Mouse (Mus musculus): ENCODE results near the gene Cyb5b.
"Not testable (repeated sequence)": the region's sequence is repeated elsewhere in the genome, so short reads cannot be mapped to it uniquely, and the experiment has no call there.

Gene Cyb5b

DNA sequence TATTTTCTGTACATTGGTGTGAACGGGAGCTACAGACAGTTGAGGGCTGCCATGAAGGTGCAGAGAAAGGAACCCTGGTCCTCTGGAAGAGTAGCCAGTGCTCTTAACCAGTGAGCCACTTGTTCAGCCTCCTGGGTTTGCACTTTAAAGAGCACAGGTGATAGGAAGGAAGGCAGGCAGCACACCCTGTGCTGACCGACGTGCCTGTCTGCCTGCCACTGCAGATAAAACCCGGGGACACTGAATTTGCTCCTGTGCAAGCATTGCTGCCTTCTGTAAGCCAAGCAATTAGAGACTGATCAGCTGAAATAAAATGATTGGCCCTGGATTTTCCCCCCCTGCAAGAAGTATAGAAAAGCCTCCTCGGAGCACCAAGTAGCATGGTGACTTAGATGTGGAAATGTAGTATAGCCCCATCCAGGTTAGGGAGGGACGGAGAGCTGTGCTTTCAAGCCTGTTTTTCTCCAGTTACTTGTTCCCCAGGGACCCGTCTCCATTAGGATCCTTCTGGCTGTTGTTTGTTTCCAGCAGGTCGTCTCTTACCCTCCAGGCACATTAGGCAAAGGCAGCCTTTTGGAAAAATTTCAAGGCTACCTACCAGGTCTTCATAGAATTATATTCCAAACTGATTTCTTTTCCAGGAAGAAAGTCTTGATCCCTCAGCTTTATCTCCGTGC lies 22.7 kb downstream of the Cyb5b start:
- no peak for DNase-seq (ENCODE audit: low spot score)

DNA sequence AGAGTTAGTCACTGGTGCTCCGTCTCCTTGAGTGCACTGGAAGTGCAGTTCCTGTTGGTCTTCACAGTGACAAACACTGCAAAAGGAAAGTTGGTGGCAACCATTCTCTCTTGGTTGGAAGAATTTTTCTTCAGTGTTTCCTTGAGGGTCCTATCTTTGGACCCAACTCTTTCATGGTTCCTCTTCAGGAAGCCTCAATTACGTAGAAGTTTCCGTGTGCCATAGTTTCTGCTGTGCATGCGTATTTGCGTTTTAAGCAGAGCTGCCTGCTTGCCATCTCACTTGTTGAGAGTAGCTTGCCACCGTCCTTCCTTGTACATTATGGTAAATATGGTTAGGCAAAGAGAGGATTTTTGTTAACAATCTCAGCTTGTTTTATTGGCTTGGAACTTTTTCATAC lies 30.7 kb downstream of the Cyb5b start:
- no peak for DNase-seq (ENCODE audit: low spot score)

DNA sequence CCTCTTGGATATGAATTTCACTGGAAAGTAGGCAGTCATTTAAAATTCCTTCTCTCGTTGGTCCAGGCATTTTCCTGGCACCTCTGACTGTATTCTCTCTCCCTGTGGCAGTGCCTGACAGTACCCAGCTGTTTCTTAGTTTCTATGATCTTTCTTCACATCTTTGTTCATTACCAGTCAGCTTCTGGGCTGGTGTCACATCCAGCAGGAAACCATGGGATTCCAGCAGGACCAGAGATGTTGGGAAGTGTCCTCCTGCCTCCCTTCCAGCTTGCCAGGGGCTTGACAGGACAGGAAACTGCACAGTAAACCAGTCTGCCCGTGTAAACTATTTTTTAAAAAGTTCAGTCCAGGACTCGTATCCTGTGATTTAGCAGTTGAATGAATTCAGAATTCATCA lies 34.6 kb downstream of the Cyb5b start:
- no peak for DNase-seq (ENCODE audit: low spot score)

DNA sequence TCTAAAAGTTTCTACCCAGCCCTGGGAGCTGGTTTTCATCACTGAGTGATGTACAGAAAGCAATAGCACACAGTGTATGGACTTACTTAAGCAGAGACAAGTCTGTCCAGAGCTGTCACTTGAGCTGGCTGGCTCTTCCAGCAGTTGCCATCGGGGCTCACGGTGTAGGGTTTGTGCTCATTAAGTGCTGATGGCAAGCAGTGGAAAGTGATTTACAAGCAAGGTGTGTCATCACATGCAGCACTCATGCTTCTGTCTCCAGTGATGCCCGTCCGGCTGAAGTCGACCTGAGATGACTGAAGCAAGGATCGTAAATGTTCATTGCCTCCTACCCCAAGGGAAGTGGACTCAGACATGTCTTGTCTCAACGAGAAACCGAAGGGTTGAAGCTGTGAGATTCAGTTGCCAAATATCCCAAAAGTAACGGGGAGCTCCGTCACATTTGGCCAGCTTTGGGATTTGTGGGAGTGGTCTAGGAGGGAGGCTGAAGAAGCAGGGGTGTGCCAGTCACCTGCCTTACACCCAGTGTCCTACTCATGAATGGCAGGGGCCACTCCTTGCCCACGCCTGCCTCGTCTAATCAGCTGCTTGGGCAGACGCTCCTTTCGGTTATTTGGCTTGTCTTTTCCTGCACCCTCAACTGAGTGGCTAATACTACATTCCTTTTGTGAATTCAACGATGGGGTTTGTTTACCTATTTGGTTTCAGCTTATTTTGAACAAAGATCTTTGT lies 36.4 kb downstream of the Cyb5b start:
- DNase-seq (ENCODE audit: low spot score) = no peak

DNA sequence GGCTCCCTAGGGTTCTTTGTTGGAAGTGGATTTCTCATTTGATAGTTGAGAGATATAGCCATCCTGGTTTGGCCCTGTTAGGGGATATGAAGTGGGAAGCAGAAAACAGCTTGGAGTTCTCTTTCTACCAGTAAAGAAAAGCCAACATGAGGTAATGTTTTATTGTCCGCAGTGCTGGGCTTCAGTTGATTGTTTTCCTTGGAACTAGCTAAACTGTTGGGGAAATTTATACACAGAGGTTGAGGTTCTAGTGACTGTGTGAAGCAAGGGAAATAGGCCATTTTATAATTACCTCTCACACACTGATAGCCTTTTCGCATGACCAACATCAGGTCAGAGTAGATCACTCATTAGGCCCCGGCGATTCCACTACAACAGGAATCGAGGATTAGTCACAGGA lies 37.2 kb downstream of the Cyb5b start:
- no peak for DNase-seq (ENCODE audit: low spot score)

DNA sequence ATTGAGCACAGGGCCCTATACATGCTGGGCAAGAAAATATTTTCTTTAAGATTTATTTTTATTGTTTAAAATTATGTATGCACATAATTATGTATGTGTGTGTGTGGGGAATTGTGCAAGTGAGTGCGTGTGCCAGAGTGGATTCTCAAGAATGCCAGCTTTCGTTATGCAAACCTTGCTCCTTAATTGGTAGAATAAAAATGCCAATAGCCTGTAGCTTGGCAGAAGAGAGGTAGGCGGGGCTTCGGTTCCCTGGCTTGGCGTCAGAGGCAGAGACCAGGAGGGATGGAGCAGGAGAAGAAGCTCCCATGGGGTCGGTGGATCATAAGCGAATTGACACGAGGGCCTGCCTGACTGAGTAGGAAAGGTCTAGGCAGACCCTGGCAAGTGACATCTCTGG lies 42.2 kb downstream of the Cyb5b start:
- no peak for DNase-seq (ENCODE audit: low spot score)

DNA sequence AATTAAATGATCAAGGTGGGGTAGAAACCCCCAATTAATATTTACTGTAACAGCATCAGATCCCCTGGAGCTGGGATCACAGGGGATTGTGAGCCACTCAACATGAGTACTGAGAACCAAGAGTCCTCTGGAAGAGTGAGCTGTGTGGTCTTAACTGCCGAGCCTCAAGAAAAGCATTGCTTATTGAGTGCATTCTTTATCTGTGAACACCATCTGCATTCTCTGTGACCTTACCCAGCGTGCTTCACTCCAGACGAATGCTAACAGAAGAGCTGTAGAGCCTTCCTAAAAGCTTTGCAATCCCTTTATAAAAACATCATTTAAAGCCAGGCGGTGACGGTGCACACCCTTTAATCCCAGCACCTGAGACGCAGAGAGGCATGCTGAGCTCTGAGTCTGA lies 42.9 kb downstream of the Cyb5b start:
- no peak for DNase-seq (ENCODE audit: low spot score)

DNA sequence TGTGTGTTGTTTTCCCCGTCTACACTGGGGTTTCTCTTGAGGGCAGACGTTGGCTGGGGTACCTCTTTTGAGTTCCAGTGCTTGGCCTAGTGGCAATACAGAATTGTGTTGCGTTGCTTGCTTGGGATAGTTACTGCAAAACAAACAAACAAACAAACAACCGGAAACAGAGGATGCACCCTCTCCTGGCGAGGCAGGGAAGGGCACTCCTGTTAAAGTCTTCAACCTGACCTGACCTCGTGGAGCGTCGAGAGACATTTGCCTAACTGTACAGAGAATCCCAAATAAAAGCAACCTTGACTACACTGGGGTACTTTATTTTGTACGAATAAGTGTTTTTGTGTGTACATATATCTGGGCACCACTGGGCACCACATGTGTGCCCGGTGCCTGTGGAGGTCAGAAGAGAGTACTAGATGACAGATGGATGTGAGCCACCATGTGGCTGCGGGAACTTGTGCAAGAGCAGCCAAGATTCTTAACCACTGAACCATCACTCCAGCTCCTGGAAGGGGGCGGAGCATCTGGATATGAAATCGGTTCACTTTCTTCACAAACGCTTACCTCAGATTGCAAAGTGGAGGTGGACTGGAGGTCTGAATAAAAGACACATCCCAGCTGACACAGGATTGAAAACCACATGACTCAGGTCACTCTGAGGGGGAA lies 44.5 kb downstream of the Cyb5b start:
- DNase-seq (ENCODE audit: low spot score) = no peak

DNA sequence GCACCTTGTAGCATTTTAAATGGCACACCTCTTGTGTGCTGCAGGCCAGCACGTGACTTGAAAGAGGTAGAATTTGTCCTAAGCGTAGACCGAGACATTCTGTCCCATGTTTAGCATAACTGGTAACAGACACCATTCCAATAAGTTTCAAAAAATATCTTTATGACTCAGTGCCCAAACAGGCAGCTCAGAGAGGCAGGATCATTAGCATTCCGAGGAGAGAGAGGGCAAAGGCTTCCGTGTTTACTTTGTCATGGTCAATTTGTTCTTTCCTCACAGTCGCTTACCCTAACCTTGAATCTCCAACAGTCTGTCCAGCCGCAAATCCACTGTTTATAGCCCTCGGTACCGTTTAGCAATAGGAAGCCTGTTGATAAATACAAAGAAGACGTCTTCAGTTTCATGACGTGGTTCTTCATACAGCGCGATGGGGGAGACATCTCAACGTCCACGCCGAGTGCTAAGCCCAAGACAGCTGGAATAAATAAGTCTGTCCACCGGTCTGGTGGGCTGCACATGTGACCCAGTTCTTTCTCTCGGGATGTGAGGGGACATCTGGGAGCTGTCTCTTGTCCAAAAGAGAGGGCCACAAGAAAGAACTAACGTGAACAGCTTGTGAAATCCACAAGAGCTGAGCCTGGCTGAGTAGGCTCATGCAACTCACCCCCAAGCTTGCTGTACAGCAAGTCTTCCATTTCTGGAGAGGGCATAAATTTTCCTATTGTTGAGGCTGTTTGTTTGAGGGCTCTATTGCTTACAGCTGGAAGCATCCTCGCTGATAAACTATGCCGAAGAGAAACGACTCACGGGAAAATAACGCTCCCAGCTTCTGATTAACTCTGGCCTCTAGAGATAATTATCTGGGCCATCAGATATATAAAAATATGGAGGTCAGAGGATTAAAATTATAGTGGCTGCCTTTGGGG lies 47.7 kb downstream of the Cyb5b start:
- peak; percentile 19 for DNase-seq (ENCODE audit: low spot score)

DNA sequence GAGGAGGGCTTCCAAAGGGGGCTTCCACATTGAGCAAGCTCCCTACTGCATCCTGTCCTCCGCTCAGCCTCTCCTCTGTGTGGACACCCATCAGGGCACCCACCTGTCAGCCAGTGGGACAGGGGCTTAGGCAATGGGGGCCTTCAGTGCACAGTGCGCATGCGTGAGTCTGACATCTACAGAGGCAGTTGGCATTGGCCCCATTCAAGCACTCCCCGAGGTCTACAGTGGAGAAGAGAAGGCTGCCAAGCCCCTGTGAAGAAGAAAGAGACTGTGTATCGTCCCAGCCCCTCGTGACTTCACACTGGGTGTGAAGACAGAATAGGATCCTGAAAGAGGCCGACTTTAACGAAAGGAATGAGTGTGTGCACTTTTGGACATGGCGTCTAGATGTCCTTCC lies 54.7 kb downstream of the Cyb5b start:
- DNase-seq (ENCODE audit: low spot score) = no peak

DNA sequence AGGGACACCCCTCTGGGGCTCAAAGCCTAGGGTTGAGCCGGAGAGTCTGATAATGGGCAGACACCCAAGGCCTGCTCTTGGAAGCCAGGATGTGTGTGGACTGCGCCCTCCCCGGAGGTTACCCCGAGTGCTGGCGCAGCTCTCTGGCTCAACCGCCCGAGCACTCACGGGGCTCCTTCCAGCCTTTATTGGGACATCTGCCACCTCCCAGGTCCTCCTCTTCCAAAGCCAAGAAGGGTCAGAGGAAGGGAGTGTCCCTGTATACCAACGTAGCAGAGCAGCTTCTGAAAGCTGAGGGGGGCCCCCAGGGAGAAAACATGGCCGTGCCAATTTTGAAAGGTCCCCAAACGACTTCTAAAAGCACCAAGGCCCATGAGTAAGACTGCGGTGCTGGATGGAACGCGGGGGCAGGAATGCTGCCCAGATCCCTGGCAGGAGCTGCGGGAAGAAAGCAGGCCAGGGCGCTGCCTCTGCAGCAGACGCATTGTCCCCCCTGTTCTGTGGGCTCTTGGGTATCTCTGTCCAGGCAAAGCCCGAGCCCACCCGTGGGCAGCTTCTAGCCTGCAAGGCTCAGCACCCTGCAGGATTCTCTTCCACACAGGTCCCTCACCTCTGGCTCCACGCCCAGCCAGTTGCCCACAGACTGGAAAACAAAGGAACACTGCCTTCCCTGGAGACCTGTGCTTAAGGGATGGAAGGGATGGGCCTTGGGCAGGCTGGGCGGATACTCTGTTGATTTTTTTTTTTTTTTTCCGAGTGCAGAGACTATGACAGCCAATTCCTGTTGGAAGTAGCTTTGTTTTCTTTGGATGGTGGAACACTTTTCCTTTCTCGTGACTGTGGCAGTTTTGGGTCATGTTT lies 55.5 kb downstream of the Cyb5b start:
- DNase-seq (ENCODE audit: low spot score) = no peak

DNA sequence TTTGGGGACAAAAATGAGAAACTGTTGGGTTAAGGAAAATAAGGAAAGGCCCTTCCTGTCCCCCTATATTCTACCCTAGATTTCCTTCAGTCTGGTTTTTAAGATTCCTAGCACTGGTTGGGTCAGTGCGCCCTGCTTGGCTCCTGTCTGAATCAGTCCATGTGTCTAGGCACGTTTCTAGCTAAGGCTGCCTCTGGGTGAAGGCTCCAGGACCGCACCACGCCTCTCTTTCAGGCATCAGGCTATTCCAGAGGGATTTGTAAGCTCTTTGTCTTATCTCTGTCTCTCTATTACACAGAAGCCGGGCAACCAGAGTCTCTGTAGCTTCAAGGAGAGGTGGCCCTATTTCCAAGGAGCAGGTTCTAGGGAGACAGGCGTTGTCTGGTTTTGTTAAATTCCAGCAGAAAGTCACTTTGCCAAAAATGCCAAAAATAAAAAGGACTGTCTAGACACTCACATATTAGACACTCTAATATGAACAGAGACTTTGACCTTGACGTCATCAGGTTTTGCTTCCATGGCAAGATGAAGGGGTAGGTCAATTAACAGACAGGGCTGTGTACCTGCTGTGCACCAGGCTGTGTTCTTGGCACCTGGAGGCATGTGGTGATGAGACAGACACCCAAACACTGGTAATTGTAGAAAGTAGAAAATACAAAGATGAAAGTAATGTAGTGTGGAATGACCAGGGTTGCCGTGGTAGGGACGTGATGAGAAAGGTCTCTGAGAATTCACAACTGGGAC lies 56.5 kb downstream of the Cyb5b start:
- DNase-seq (ENCODE audit: low spot score) = no peak

DNA sequence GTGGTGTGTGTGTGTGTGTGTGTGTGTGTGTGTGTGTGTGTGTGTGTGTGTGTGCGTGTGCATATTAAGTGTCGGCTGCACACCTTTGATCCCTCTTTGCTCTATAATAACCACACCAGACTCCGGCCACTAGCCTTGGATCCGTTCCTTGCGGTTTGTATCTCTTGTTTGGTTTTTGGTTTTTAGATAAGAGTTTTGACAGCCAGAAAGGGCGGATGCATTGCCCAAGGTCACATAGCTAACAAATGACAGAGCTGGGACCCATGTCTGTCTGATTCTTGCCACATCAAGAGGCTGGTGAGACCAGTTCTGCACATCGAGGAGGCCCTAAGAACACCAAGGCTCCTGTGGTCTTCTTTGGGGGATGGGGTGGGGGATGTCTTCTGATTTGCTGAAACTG lies 58.7 kb downstream of the Cyb5b start:
- no peak for DNase-seq (ENCODE audit: low spot score)

DNA sequence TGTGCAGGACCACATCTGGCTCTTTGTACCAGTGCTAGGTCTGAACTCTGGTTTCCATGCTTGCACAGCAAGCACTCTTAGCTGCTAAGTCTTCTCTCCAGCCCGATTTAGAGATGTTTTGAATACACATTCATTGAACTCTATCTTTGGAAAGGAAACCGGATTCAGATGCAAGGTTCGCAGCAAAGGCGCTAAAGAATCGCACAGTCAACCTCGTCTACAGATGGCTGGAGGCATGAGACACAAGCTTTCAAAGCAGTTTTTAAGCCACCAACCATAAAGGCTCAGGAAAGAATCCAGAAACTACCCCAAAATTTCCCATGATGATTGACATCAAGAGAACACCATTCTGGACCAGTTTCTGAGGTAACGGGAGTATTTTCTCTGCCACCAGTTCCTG lies 61.6 kb downstream of the Cyb5b start:
- no peak for DNase-seq (ENCODE audit: low spot score)

DNA sequence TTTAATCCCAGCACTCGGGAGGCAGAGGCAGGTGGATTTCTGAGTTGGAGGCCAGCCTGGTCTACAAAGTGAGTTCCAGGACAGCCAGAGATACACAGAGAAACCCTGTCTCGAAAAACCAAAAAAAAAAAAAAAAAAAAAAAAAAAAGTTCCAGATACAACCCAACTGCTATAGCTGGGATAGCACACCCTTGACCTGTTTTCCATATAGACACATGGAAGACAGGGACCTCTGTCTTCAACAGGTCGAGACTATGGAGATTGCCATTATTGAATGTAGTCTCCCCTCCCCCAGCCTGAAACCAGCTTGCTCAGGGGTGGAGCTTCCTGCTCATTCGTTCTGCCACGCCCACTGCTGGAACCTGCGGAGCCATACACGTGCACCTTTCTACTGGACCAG lies 66.8 kb downstream of the Cyb5b start:
- not testable (repeated sequence) for DNase-seq (ENCODE audit: low spot score)

DNA sequence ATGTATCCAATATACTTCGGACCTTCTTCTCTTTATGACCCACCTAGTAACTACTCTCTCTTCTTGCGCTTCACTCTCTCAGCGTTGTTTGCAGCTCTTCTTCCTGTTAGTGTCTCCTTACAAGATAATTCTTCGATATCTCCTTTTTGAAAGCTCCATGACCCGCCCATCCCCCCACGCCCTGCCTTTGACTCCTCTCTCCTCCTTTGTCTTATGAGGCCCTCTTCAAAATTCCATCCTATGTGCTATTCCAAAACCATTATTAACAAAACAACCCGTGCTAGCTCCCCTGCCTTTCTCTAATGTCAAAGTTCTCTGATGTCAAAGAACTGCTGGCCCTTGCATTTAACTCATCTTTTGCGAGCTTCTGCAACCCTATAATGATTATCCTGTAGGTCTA lies 67.7 kb downstream of the Cyb5b start:
- no peak for DNase-seq (ENCODE audit: low spot score)

DNA sequence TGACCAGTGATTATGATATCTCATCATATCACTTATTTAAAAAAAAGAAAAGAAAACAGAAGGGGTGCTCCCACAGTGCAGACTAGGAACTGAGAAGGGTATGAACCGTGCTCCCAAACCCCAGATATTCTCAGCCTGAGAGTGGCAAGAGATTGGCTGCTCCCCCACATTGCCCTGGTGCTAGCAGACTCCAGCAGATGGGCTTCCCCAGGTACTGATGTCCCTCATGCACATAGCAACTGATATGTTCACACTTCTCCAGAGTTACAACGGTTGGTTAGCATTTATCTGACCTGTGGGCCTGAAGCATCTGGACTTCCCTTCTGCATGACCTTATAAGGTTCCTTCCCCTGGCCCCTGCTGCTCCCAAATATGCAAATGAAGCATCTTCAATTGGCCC lies 68.6 kb downstream of the Cyb5b start:
- no peak for DNase-seq (ENCODE audit: low spot score)

DNA sequence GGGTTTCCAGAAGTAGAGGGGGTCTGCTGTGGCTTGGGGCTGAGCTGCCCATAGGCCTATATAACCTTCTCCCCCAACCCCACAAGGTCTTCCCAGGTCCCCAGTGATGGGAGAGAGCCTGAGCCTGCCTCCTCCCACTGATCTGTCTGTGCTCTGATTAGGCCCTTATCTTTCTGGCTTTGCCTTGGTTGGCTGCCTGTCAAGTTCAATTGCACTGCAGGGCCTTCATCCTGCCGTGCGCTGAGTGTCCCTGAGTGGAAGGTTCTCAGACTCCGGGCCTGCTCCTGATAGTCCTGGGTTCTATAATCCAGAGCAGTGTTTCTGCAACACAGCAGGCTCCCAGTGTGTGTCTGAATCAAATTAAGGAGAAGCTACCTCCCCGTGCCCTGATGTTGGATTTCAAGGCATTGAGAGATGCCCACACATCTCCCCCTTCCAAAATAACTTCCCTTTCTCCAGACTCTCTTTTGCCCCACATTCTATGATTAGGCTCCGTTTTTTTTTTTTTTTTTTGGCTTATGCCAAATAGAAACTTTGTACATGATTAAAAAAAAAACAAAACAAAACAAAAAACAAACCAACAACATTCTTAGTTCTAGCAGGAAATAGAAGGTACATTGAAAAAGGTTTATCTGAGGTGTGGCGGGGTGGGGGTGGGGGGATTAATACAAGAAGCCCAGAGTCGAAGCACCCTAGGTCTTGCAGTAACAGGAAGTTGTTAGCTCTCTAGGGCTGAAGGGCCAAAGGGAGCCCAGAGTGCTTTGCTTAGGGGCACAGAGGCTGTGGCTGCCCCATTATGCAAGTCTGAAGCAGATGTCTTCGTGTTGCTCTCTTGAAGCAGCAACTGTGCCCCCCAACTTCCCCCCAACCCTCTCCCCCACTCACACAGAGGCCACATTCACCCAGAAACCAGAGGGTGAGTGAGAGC lies 71.7 kb downstream of the Cyb5b start:
- no peak for DNase-seq (ENCODE audit: low spot score)

DNA sequence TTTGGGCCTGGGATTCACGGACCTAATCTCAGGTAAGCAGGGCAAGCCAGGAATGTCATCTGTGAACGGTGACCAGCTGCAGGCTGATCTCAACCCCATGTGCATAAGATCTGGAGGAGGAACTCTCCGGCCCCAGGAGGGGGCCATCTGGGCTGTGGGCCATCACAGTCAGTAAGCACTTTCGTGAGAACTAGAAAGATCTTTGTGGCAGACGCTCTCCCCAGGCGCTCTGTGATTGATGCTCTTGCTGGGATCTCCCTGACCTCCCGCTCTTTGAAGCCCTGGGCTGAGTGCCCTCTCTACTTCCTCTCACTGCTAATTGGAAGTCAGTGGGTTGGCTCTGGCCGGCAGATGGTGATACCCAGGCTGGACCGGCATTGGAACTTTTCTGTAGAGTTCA lies 75.7 kb downstream of the Cyb5b start:
- peak; percentile 40 for DNase-seq (ENCODE audit: low spot score)
